Mouse (Mus musculus) stomach, postnatal 0 days (tissue): ENCODE data around the gene Itm2b.

ENCODE experiments used
- CTCF ChIP-seq: IDR thresholded peaks from 2 replicates; pipeline ENCODE4 v1.5.1; 2016; ENCODE audit warnings: antibody characterized with exemption, low read depth, mild to moderate bottlenecking, moderate library complexity
- EP300 ChIP-seq: optimal IDR thresholded peaks from 2 replicates; pipeline ENCODE3; 2016; ENCODE audit warnings: antibody characterized with exemption

DNA sequence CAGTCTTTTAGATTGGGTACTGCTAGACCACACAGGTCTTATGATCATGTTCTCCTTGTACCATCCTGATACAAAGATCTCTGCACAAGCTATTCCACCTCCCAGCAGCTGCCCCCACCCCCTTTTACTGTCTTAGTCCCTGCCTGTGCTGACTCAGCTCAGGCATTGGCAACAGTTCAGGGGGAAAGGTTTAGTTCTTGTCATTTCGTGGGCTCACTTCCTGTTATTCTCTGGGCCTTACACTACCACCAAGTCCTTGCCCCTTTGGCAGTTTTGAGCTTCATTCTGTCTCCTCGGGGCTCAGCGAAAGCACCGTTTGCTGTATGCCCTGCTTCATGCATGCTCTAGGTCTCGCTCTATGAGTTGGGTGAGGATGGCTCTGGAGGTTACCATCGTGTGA lies 48.4 kb upstream of the Itm2b start:
- TF ChIP-seq CTCF (no peak), EP300 (no peak)
